Mouse (Mus musculus): ENCODE results near the gene Olfr105-ps.

DNA sequence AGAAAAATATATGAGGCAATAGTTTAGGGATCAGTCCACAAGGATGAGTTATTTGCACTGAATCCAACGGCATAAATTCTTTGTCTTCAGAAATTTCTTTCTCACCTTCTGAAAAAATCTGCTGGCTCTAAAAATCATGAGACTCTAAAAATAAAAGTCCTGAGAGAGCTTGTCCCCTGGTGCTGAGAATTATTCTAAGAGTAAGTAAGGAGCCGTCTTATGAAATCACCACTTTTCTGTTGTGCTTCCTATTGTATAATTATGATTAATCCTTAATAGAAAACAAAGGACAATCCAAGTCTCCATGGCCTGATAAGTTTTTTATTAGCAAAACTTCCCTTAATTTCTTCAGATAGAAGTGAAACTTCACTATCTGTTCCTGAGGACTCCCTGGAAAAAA, 39.2 kb upstream of the Olfr105-ps start, which contains the start of gene Olfr103:
- no peak for TF ChIP-seq POLR2A (IDR thresholded peaks at IDR 0.05; ENCODE audit: extremely low read depth, insufficient read depth, low read length)
- TF ChIP-seq CTCF (IDR thresholded peaks at IDR 0.05; ENCODE audit: low read depth, low read length), result no peak

Data from liver, adult 2 months (tissue).